Mouse (Mus musculus) B cell, adult (primary cell): ENCODE measurements around the gene Cdc42bpb. TPM values are rescaled to one million over a fixed set of nuclear protein-coding genes. Genes with fewer than 3 reads are reported as not detected.

Experiments used
- total RNA-seq: library from RNA; stranded (reverse); gene quantifications from 4 replicates; pipeline ENCODE4 v1.2.4, GENCODE M21; 2023; ENCODE audit not compliant: inconsistent age

The Cdc42bpb gene
- 9.8 to 11.8 TPM (median 11.0 TPM) in 4 replicates for total RNA-seq

GRCm38 (mm10) chr12:111377376-111377973 lies at the start of gene Cdc42bpb:
Gene Cdc42bpb (minus strand): TSS chr12:111377718.

GRCm38 (mm10) chr12:111416921-111417779 lies 39.6 kb upstream of the Cdc42bpb start, which contains the start of gene Exoc3l4:
Gene Exoc3l4 (plus strand): TSS chr12:111417017.

GRCm38 (mm10) chr12:111406622-111407021 lies 29.1 kb upstream of the Cdc42bpb start, which contains the start of gene Lbhd2:
Gene Lbhd2 (plus strand): TSS chr12:111406809.

GRCm38 (mm10) chr12:111270629-111271277 lies 106.8 kb downstream of the Cdc42bpb start, which contains the start of gene Amn:
Gene Amn (plus strand): TSS chr12:111271095.

Other genes with a start within 250 kb of the Cdc42bpb start
- gene Traf3, start 211.3 kb downstream of the Cdc42bpb start, total RNA-seq = 72.6 to 89.5 TPM (median 77.8 TPM) in 4 replicates
- not detected in 4 replicates for gene 4930595D18Rik, start 193.2 kb downstream of the Cdc42bpb start, total RNA-seq
- gene Amn, start 106.6 kb downstream of the Cdc42bpb start, total RNA-seq = 3.9 to 7.1 TPM (median 5.8 TPM) in 4 replicates
- not detected in 4 replicates for gene Lbhd2, start 29.1 kb upstream of the Cdc42bpb start, total RNA-seq
- gene Exoc3l4, start 39.3 kb upstream of the Cdc42bpb start, total RNA-seq = not detected in 4 replicates
- 1.9 to 6.4 TPM (median 4.6 TPM) in 4 replicates for gene Tnfaip2, start 64.8 kb upstream of the Cdc42bpb start, total RNA-seq
- not detected in 4 replicates for gene Gm266, start 108.1 kb upstream of the Cdc42bpb start, total RNA-seq
- gene Eif5, start 160.3 kb upstream of the Cdc42bpb start, total RNA-seq = 1,143 to 1,183 TPM (median 1,153 TPM) in 4 replicates
- 78.0 to 91.5 TPM (median 82.6 TPM) in 4 replicates for gene Mark3, start 196.8 kb upstream of the Cdc42bpb start, total RNA-seq